Mouse (Mus musculus) heart, postnatal 36 days (tissue): ENCODE measurements around the gene Plcb2. TPM values are rescaled to one million over a fixed set of nuclear protein-coding genes. Genes with fewer than 3 reads are reported as not detected.

Experiments used
- DNase-seq, 2 experiments: peaks; one replicate each; pipeline ENCODE4 v3.0.0; 2021 to 2022
- intact Hi-C: fragments of 180-260 bp; cut with DNase I; formaldehyde crosslinking; loops from one replicate; pipeline ENCODE4 v1.15.1; 2025
- total RNA-seq, 2 experiments: library from RNA; stranded (reverse); gene quantifications; 2 replicates each; pipeline ENCODE4 v1.2.3; 2021

Gene Plcb2
- 1 to 10 TPM; 1.9 to 2.7 TPM for total RNA-seq

DNA sequence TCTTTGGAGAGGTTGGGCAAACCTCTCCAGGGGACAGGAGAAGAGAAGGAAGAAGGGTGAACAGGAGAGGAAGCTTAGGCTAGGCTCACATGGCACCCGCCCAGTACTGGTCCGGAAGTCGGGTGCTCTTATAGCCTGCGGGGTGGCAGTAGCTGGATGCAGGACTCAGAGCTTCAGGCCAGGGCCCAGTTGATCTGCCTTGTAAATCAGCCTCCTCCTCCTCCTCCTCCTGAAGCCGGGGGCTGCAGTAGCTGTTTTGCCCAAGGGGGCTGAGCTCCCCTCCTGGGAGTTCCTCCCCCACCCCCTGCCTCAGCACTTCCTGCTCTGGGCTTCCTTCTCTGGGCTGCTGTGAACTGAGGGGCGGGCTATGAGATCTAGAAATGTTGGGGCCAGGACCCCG lies at the start of gene Plcb2:
Gene Plcb2 (minus strand): TSS at position 102 of the 400 bp plus-strand sequence.
- intact Hi-C loops: no loop called here

DNA sequence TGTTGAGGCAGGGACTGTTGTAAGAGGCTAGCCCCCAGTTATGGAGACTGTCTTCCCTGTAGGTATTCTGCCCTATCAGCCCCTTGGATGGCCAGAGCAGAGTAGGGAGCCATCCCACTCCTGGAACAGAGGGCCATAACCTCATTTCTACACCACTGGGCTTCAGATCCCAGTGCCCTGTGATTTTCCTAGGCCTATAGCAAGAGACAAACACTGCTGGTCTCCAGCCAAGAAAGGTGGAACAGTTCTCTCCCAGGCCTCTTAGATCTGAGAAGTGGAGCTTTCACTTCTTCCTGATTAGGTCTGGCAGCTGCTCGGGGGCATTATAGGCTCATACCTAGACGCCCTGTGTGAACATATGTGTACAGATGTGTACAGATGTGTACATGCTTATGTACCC lies 48.1 kb upstream of the Plcb2 start:
- DNase-seq: no peak
- intact Hi-C loops: no loop called here

More for the DNA sequence above, at the start of gene Plcb2:
- no peak for DNase-seq

DNA sequence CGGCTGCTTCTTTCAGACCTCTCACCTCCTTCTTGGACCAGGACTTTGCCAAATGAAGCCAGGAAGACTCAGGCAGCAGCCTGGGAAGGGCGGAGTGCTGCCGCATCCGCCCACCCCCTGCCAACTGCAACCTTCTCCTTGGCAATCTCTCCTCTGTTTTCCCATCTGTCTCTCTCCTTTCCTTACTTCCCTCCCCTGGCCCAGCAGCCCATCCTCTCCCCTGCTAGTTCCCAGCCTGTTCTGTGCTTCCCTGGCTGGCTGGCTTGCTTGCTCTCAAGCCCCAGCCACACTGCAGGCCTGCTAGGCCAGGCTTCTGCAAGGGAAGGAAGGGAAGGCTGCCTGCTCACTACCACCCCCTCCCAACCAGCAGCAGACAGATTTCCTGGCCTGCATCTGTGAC lies 47.6 kb upstream of the Plcb2 start:
- intact Hi-C loops: no loop called here
- DNase-seq: no peak

DNA sequence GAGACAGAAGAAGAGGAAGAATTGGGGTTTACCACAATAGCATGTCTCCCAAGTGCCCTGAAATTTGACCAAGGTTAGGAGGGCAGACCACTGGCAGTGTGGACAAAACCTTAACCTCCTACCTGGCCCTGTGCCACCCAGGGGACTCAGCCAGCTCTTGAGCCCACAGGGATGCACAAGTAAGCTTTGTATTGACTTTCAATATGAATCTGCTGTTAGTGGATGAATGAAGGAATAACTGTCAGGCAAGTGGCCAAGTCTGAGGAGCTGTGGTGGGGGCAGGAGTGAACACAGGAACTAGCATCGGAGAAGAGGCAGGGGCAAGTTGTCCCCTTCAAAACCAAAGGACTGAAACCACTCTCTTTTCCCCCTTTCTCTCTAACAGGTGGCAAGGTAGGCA lies 47.2 kb upstream of the Plcb2 start:
- intact Hi-C loops: no loop called here
- DNase-seq: no peak

DNA sequence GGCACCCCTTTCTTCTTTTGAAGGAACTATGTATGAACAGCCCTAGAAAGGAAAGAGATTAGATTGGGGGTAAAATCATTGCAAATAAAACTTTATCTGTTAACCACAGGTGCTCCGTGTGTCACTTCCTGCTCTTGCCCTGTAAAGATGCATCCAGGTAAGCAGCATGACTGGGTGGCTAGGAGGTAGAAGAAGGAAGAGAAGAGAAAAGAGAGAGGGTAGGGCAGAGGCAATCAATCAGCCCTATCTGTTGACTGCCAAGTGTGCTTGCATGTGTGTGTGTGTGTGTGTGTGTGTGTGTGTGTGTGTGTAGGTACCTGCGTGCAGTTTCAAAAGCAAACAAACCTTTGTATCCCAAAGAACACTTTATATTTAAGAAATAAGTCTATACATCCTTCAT lies 46.3 kb upstream of the Plcb2 start:
- intact Hi-C loops: no loop called here
- DNase-seq: no peak

DNA sequence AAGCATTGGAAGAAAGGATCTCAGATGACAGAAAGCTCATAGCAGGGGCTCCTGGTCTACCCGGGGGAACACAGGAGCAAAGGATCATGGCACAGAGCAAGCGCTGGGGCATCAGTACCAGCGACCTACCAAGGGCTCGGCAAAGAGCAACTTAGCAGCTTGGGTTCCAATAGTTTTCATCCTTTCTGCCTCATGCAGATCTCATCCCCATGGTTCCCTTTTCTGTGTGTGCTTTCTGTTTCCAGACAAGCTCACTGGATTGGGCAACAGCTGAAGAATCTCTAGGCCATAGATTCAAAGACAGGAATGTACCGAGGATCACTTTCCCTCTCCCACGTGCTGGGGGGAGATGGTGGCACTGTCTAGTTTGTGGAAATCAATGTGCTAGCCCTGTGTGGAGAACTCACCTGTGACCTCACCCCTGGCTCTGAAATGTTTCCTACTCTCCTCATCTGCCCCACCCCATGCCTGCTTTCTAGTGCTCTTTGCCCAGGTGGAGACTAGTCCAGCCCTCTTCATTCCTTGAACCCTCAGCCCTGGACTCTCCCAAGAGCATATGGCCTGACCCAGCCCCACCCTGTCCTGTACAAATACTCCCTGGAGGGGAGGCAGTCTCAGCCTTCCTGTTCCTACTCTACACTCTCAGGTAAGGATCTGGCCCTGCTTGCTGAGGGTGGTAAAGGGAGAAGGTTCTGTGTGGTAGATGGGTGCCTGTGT lies 44.1 kb upstream of the Plcb2 start, which contains the start of gene Phgr1:
Gene Phgr1 (plus strand): TSS at position 612 of the 717 bp plus-strand sequence.
- intact Hi-C loops: no loop called here
- DNase-seq: no peak

DNA sequence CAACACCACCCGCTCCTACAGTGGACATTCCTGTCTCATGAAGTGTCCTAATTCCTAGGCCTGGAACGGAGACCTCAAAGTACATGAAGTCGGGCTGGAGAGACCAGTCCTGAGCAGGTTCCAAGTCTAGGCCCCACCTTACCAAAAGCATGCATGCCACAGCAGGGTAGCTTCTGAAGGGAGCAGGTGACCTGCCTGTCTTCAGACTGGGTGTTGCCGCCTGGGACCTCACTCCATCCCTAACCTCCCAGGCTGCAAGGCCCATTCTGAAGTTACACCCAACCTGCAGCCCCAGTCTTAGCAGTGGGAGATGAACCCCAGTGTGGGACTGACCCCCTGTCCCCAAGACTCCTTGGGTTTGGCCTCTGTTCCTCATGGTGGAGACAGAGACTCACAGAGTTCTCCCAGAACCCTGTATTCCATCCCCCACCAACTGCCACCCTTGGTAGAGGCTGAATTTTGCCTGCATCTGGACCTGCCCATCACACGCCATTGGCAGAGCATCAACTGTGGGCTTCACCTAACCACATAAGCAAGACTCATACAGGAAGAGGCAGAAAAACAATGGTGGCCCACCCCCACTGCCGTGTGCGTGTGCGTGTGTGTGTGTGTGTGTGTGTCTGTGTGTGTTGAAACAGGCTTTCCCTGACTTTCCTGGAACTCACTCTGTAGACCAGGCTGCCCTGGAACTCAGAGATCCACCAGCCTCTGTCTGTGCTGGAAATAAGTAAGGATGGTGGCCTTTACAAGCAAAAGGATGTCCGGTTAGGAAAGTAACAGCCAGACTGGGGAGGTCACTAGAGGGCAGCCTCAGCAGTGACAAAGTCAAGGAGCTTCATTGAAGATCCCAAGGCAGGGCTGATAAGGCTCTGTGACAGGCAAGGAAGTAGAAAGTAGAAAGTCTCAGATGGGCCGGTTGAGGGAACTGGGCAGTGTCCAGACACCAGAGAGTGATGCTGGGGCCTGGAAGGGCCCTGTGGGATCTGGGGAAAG lies 38.1 kb upstream of the Plcb2 start:
- intact Hi-C loops: no loop called here
- DNase-seq: no peak

DNA sequence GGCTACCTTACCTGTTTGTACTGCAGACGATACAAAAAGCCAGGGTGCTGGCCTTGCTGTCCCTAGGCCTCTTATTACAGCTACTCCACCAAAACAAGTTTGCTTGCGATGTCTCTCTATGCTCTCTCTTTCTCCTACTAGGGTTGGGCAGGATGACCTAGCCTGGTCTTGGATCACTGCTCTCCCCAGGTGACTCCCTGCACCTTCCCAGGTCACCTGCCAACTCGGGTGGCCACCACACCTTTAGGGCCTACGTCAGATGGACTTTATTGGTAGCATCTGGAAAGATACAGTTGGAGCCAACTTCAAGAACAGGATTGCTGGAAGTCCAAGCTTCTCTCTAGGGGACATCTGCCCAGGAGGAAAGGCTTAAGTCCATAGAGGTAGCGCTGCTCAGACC lies 36.6 kb upstream of the Plcb2 start:
- intact Hi-C loops: loop anchor here (2.0 to 5.0 kb wide), 2 partner anchors 118 to 212 kb away; no protein-coding TSS in a partner anchor
- DNase-seq: no peak

DNA sequence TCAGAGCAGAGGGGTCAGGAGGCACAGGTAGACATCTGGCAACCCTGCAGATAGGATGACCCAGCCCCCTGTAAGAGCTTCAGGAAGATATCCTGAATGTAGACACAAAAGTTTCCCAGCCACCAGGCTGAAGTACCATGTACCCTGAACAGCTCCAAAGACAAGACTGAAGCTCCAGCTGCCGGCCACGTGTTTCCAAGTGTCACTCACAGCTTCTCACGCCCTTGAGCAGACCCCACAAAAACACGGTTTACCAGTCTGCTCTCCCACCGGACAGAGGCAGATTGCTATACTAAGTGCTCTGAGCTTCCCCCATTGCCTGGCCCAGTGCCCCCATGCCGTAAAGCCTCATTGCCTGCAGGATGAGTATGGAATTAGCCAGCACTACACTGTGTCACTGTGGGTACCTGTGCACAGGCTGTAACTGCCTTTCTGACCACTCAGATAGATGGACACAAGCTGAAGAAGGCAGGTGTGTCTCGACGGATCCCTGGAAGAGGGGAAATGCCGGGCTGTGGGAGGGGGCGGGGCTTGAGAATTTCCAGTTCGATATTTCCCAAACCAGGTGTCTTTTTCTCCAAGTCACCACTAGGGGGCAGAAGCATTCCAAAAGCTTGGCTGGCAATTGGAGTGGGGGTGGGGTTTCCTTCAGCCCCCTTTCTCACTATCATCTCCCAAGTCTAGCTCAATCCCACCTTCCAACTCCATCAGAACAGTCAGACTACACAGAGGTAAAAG lies 36.0 kb upstream of the Plcb2 start:
- intact Hi-C loops: loop anchor here (2.0 to 5.0 kb wide), 2 partner anchors 119 to 213 kb away; no protein-coding TSS in a partner anchor
- DNase-seq: peak in 1 of 2 experiments; percentile 44

DNA sequence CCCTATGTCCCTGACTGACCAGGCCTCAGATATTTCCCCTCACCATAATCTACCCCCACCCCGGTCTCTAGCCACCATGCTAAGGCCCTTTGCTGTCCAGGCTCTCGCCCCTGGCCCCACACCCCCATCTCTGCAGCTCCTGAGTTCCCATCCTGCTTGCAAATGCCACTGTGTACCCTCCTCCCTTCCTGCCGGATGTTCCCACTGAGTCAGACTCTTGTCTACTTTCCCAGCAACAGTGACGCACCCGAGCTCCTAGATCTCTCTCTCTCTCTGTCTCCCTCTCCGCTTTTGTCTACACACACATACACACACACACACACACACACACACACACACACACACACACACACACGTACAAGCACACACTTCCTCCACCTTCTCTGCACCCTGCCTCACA lies 35.2 kb upstream of the Plcb2 start:
- intact Hi-C loops: loop anchor here (5.0 kb wide), 1 partner anchor 214 kb away; no protein-coding TSS in a partner anchor

DNA sequence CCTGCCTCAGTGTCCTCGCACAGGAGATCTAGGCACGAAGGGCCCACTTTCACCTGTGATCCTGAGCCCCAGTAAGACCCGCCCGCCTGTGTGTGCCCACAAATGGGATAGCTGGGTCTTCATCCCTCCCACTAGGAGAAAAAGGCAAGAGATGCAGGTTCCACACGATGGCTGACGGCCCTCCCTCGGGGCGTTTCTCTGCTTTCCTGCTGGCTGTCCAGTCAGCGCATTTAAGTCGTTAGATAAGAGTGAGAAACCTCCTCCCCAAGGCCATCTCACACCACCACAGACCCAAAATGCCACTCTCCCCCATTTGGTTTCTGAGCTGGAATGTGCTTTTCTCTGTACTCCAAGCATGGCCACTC lies 34.5 kb upstream of the Plcb2 start:
- DNase-seq: no peak
- intact Hi-C loops: loop anchor here (5.0 kb wide), 1 partner anchor 215 kb away; no protein-coding TSS in a partner anchor

More for the DNA sequence above, 35.2 kb upstream of the Plcb2 start:
- DNase-seq: peak; percentile 46 to 49

DNA sequence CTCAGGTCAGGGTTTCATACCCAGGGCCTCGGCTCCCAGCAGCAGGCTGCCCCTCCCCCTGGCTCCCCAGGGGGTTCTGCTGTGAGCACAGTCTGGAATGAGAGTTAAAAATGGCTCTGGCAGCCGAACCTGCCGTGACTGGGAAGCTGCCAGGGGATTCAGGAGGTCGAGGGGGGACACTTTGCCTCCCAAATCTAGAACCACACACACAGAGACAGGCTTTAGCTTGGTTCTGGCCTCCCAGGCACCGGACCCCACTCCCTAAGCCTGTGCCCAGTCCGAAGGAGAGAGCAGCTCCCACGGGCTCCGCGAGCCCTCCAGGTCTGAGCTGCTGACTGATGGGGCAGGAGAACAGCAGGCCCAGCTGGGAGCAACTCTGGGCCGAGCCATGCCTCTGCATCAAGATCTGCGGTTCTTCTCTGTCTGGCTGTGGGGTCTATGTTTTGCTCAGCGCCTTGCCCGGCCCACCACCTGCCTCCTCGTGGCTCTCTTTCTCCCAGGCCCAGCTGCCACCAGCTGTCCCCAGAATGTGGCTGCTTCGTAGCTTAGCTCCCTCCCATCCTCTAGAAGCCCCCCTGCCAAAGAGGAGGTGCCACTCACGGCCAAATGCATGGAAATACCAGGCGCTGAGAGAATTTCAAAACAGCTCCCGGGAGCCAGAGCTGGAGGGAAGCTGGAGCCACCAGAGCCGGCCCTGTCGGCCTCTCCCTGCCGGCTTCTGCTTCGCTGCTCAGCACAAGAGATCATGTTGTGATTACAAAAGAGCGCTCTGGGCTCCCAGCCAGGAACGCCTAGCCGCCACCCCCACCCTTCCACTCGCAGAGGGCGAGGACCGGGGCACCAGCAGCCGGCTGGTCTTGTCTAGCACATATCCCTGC lies 33.9 kb upstream of the Plcb2 start, which contains the start of gene Ccdc9b:
Gene Ccdc9b (minus strand): TSS at position 756 of the 878 bp plus-strand sequence.
- intact Hi-C loops: loop anchor here (1.0 to 5.0 kb wide), 2 partner anchors 17 to 215 kb away; partner anchors contain the start of gene Inafm2
- peak; percentile 88 to 92 for DNase-seq

DNA sequence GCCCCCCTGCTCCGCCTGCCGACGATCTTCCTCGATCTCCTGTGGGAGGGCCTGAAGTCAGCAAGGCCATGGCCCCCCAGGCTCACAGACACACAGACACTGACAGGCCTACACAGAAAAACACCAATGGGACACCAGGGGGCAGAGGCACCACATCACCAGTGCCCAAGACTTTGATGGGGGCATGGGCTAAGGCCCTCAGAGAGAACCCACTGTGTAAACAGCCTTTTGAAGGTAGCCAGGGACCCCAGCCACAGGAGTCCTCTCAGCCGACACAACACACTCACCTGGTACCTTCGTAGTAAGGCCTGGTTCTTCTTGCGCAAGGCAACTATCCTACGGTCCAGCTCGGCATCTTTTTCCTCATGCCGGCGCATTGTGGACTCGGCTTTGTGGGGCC lies 33.1 kb upstream of the Plcb2 start:
- no peak for DNase-seq
- intact Hi-C loops: loop anchor here (1.0 to 5.0 kb wide), 2 partner anchors 16 to 216 kb away; partner anchors contain the start of gene Inafm2

DNA sequence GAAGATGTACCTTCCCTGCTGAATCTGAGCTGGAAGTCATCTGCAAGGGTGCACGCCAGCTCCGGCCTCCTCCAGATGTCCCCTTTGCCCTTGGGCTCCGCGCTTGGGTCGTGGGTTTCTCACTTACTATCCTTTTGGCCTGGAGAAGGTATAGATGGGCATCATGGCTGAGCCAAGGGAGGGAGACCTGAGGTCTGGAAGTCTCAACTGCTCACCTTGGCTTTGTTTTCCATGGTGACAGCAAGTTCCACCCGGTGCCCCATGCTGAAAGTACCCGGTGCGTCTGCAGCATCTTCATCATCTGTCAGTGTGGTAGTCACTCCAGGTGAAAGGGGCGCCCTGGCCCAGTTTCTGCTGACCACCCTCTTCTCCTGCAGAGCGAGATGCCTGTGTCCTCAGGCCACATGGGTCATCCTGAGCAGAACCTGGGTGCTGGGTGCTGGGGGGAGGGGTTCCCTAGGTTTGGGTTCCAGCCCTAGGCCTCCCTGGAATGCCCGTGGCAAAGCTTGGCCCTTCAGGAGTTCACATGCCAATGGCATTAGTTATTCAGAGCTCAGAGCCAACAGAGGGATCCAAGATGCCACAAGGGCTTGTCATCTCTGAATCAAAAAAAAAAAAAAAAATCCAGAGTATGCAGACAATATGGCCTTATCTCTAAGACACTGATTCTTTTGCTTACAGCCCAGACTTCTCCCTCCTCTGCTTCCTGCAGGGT lies 32.2 kb upstream of the Plcb2 start:
- DNase-seq: no peak

DNA sequence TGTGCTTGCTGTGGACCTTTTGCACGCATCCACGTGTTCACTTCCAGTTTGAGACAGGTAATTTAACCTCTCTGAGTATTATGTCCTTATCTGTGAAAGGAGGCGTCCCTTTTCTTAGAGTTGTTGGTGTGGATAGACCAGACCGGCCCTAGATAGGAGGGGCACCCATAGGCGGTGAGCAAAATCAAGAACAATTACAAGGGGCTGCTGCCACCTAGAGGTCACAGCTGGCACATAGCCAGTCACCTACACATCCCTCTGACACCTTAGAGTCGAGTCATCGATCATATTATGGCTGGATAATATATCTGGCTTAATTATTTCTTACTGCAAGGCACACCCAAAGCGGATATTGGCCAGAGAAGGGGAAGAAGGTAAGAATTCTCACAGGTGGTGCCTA lies 31.6 kb upstream of the Plcb2 start:
- intact Hi-C loops: loop anchor here (5.0 kb wide), 1 partner anchor 217 kb away; no protein-coding TSS in a partner anchor

More for the DNA sequence above, 32.2 kb upstream of the Plcb2 start:
- intact Hi-C loops: loop anchor here (1.0 to 5.0 kb wide), 2 partner anchors 15 to 217 kb away; partner anchors contain the start of gene Inafm2

DNA sequence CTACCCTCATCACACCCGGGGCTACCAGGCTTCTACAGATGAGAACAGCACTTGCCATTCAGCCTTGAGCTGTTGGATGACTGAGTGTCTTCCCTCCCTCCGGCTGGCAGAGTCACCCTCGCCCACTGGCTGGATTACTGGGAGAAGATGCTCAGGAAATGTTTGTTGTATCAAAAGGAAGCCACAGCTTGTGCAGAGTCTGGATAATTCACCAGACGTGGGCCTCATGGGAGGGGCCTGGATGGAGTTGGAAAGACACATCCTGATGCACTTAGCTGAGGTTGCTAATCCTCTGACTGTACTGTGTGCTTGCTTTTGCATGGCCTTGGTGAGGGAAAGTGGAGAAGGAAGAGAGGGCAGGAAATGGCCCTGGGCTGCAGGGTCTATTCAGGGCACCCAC lies 27.9 kb upstream of the Plcb2 start:
- no peak for DNase-seq
- intact Hi-C loops: no loop called here

More for the DNA sequence above, 31.6 kb upstream of the Plcb2 start:
- peak; percentile 50 to 52 for DNase-seq

DNA sequence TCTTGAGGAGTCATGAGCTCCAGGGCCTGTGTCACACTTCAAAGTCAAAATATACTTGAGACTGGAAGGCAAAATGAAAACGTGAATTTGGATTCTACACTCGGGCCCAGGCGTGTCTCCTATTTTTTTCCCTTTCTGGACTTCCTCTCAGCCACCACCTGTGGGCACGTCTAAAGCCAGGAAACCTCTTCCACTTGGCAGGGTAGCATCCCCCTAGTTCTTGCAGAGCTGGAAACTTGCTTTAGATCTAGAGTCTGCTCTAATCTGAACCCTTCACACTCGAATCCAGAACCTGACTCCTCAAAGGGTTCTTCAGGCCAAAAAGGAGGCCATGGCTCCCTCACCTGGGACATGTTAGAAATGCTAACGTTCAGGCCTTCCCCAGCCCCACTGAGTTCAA lies 27.2 kb upstream of the Plcb2 start:
- DNase-seq: no peak
- intact Hi-C loops: no loop called here

DNA sequence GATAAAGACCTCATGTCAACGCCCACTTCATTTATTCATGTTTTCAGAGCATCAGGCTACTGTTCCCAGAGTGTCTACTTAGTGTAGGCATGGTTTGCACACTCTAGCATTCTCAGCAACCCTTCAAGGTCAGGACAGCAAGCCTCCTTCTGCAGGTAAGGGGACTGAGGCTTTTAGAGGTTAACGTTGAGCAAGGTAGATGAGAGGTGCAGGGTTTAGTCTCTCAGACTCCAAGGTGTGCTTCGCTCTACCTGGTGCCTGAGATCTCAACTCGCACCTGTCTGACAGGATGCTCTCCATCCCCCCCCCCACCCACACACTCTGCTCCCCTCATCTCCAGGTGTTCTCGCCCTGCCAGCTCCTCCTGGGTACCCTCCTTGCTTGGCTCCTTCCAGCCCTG lies 25.9 kb upstream of the Plcb2 start:
- DNase-seq: no peak
- intact Hi-C loops: no loop called here

DNA sequence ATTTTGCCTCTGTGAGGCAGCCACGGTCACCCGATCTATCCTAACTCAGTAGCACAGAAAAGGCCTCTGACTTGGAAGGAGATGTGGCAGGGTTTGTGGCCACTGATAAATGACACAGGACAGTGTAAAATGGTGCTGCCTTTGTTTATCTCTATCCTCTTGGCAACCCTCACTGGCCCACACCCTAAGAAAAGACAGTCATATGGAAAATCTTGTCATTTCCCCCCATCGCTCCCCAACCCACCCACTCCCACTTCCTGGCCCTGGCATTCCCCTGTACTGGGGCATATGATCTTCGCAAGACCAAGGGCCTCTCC lies 24.5 kb upstream of the Plcb2 start:
- intact Hi-C loops: no loop called here
- no peak for DNase-seq
